Mouse (Mus musculus) E14TG2a.4 (cell line): ENCODE measurements around the gene Kif21a.

Source experiments
- H3K27me3 ChIP-seq: 2 replicates; pipeline ENCODE4 v1.6.1; 2014; ENCODE audit warnings: low read length, control low read depth; ENCODE audit not compliant: insufficient read depth
- H3K36me3 ChIP-seq: 2 replicates; pipeline ENCODE4 v1.6.1; 2014; ENCODE audit warnings: low read length, control low read depth; ENCODE audit not compliant: insufficient read depth
- H3K4me1 ChIP-seq: replicated peaks from 2 replicates; pipeline ENCODE4 v1.6.1; 2014; ENCODE audit warnings: low read depth, low read length, control low read depth
- H3K4me3 ChIP-seq: replicated peaks from 2 replicates; pipeline ENCODE4 v1.5.1; 2014; ENCODE audit warnings: mild to moderate bottlenecking, low read length
- H3K9me3 ChIP-seq: 2 replicates; pipeline ENCODE4 v1.6.1; 2014; ENCODE audit warnings: low read length, control low read depth
- CTCF ChIP-seq: conservative IDR thresholded peaks from 2 replicates; pipeline ENCODE4 v1.5.1; 2014; ENCODE audit warnings: low read length
- NANOG ChIP-seq: IDR thresholded peaks from 2 replicates; pipeline ENCODE4 v1.6.1; 2014; ENCODE audit warnings: borderline replicate concordance, low read length, mixed read lengths
- POU5F1 ChIP-seq: IDR thresholded peaks from 2 replicates; pipeline ENCODE4 v1.6.1; 2014; ENCODE audit warnings: low read length, borderline replicate concordance

The Kif21a gene

DNA sequence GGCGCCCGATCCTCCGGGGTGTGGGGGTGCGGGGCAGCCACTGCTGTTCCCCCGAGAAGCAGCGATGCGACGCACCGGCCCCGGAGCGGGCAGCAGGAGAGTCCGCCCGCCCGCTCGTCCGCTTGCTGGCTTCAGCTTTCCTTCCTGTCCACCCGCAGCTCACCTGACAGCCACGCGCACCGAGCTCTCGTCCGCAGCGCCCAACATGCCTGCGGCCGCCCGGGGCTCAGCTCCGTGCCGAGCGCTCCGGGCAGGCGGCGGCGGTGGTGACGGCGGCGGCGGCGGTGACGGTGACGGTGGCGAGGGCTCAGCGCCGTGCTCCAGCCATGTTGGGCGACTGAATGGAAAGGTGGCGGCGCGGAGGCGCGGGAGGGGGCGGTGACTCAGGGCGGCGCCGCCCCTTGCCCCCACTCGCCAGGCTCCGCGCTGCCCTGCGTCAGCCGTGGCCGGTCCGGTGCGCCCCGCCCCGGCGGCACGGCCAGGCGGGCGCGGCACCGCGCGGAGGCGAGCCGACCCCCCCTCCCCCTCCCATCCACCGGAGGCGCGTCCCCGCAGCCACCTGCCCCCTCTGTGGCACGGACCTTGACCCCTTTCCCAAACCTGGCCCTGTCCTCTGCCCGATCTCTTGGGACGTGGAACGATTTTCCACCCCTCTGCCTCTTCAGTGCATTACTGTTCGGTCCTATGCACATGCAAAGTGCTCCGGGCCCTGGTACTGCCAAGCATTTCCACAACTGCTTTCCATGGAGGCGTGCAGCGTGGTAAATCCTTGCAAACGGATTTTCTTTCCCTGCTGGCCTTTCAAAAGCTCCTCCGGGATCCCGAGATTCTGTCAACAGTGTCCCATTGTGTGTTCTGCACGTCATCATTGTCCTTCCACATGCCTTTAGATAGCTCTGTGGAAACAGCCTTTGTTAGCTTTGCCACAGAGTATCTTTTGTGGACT is at the start of gene Kif21a:
Kif21a (minus strand) TSS at position 453 of the 946 bp plus-strand sequence.
- Histone ChIP-seq H3K36me3 (no peaks in the 10 kb centered on the region), H3K4me3 (peak within 1 kb of the TSS; percentile 89), H3K27me3 (peaks cover 59% of the 10 kb centered on the region), H3K9me3 (no peaks in the 10 kb centered on the region), H3K4me1 (peaks cover 31% of the 10 kb centered on the region)
- no peak for TF ChIP-seq NANOG
- no peak for TF ChIP-seq CTCF
- no peak for TF ChIP-seq POU5F1

DNA sequence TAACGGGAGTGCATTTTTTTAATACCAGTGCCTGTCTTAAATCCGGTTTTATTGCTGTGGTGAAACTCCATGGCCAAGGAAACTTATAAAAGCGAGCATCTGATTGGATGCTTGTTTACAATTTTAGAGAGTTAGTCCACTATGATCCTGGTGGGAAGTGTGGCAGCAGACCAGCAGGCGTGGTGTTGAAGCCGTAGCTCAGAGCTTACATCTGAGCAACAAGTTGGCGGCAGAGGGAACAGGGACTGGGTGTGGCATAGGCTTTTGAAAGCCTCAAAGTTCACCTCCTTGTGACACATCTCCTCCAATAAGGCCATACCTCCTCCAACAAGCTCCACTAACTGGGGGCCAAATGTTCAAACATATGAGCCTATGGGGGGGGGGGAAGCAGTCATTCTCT is 46.9 kb upstream of the Kif21a start:
- H3K36me3 ChIP-seq: no peaks in the 10 kb centered on the region
- no peak for TF ChIP-seq CTCF
- TF ChIP-seq POU5F1: no peak
- TF ChIP-seq NANOG: no peak
- no peaks in the 10 kb centered on the region for H3K9me3 ChIP-seq
- H3K27me3 ChIP-seq: peaks cover 4% of the 10 kb centered on the region
- H3K4me3 ChIP-seq: no peak overlapping the region
- H3K4me1 ChIP-seq: peaks cover 6% of the 10 kb centered on the region

- Histone ChIP-seq H3K36me3 (no peaks in the 10 kb centered on the region), H3K4me1 (peaks cover 11% of the 10 kb centered on the region), H3K4me3 (no peak overlapping the region), H3K9me3 (no peaks in the 10 kb centered on the region), H3K27me3 (peaks cover 32% of the 10 kb centered on the region)
- TF ChIP-seq CTCF (no peak), NANOG (no peak), POU5F1 (no peak)
Observed at GRCm38 (mm10) chr15:91089427-91089826, 39.7 kb upstream of the Kif21a start.

DNA sequence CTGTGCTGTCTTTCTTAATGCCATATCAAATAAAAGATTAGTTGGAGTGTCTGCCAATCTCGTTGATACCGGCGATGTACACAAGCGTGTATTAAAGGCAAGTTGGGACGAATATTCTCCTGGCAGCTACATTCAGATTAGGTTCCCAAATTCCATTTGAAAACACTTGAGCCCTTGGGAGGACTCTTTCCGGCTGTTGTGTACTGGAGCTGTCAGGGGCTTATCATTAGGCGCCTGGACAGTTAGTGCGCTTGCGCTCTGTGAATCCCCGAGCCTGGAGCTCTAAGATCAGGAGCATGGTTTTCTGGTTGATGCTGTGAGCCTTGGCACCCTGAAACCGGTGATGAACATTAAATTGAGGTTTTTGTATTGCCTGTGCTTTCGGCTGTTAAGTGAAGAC is 38.3 kb upstream of the Kif21a start:
- Histone ChIP-seq H3K9me3 (no peaks in the 10 kb centered on the region), H3K4me3 (no peak overlapping the region), H3K27me3 (peaks cover 32% of the 10 kb centered on the region), H3K4me1 (peaks cover 11% of the 10 kb centered on the region), H3K36me3 (no peaks in the 10 kb centered on the region)
- no peak for TF ChIP-seq CTCF
- TF ChIP-seq NANOG: no peak
- no peak for TF ChIP-seq POU5F1

GRCm38 (mm10) chr15:91077457-91078410 is 28.0 kb upstream of the Kif21a start:
- Histone ChIP-seq H3K36me3 (no peaks in the 10 kb centered on the region), H3K9me3 (peaks cover 11% of the 10 kb centered on the region), H3K4me3 (no peak overlapping the region), H3K4me1 (peaks cover 37% of the 10 kb centered on the region), H3K27me3 (peaks cover 40% of the 10 kb centered on the region)
- TF ChIP-seq NANOG: peak; percentile 96
- TF ChIP-seq POU5F1: no peak
- TF ChIP-seq CTCF: no peak

GRCm38 (mm10) chr15:91072440-91072839 is 22.7 kb upstream of the Kif21a start:
- Histone ChIP-seq H3K4me3 (no peak overlapping the region), H3K27me3 (peaks cover 29% of the 10 kb centered on the region), H3K4me1 (peaks cover 19% of the 10 kb centered on the region), H3K36me3 (no peaks in the 10 kb centered on the region), H3K9me3 (peaks cover 3% of the 10 kb centered on the region; the same call in 1 of the 2 replicates)
- TF ChIP-seq POU5F1 (no peak), NANOG (no peak), CTCF (no peak)

DNA sequence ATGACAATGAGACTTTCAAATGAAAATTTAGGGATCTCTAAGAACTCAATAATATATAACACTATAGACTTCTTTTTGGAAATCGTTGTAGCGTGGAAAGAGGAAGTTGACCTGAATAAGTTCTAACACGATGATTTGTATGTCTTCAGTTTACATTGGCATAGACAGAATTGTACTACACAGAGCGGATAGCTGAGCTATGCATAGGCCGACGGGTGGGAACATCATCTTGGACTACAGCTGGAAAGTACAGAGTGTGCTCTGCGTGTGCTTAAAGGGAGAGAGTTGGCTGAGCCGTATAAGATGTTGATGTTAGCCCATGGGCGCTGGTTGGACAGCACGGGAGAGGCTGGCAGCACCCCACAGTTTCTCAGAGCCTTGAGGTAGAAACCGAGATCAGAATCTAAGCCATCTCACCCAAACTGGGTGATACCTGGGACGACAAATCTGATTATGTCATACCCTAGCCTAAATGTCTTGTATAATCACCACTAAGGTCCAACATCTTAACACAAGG is 14.6 kb upstream of the Kif21a start:
- no peaks in the 10 kb centered on the region for H3K36me3 ChIP-seq

More for the DNA sequence above, 14.6 kb upstream of the Kif21a start:
- Histone ChIP-seq H3K27me3 (peaks cover 17% of the 10 kb centered on the region), H3K9me3 (no peaks in the 10 kb centered on the region; the same call in 1 of the 2 replicates), H3K4me1 (no peaks in the 10 kb centered on the region), H3K4me3 (no peak overlapping the region)
- TF ChIP-seq CTCF (no peak), POU5F1 (no peak), NANOG (no peak)
